Mouse (Mus musculus) small intestine, adult 2 months (tissue): ENCODE data around the gene Vmn2r-ps159. TPM values are rescaled to one million over a fixed set of nuclear protein-coding genes. Genes with fewer than 3 reads are reported as not detected.
"Not testable (repeated sequence)": the region's sequence is repeated elsewhere in the genome, so short reads cannot be mapped to it uniquely, and the experiment has no call there.

ENCODE experiments used
- H3K27ac ChIP-seq: fragments of 200-500 bp; 2 replicates; pipeline ENCODE4 v1.5.1; 2012; ENCODE audit warnings: low read depth, low read length, control low read depth, inconsistent platforms; ENCODE audit not compliant: insufficient read depth
- H3K27me3 ChIP-seq: fragments of 200-500 bp; 2 replicates; pipeline ENCODE4 v1.6.1; 2012; ENCODE audit warnings: mild to moderate bottlenecking, moderate library complexity, low read length, inconsistent platforms; ENCODE audit not compliant: control insufficient read depth, insufficient read depth
- H3K36me3 ChIP-seq: fragments of 200-500 bp; 2 replicates; pipeline ENCODE4 v1.6.1; 2012; ENCODE audit warnings: mild to moderate bottlenecking, low read length, control low read depth, inconsistent platforms; ENCODE audit not compliant: control insufficient read depth, insufficient read depth
- H3K4me1 ChIP-seq: fragments of 200-500 bp; 2 replicates; pipeline ENCODE4 v1.6.1; 2012; ENCODE audit warnings: low read length, inconsistent platforms, mixed read lengths; ENCODE audit not compliant: control insufficient read depth, insufficient read depth, insufficient read length
- H3K4me3 ChIP-seq: fragments of 200-500 bp; 2 replicates; pipeline ENCODE4 v1.5.1; 2012; ENCODE audit warnings: low read depth, mild to moderate bottlenecking, control low read depth, inconsistent platforms, low read length, moderate library complexity
- CTCF ChIP-seq: fragments of 200-500 bp; IDR thresholded peaks from 2 replicates; pipeline ENCODE4 v1.5.1; 2012; ENCODE audit warnings: low read depth, mild to moderate bottlenecking, control low read depth, inconsistent platforms, low read length, moderate library complexity, mixed read lengths; ENCODE audit not compliant: insufficient replicate concordance, insufficient read length; ENCODE audit errors: extremely low read depth
- POLR2A ChIP-seq: fragments of 200-500 bp; IDR thresholded peaks from 2 replicates; pipeline ENCODE4 v1.6.1; 2012; ENCODE audit warnings: low read depth, mild to moderate bottlenecking, control low read depth, inconsistent platforms, low read length, moderate library complexity
- WGBS: fragments of 180-500 bp; shearing (Covaris S2); methylation state at CpG from one replicate; pipeline ENCODE4 v1.1.7; 2018; 5-methylcytosine and 5-hydroxymethylcytosine counted together
- polyA plus RNA-seq: library from polyadenylated mRNA; depleted of rRNA; stranded (reverse); fragments of >200 nt; gene quantifications from 2 replicates; pipeline ENCODE4 v1.2.3, GENCODE M21; 2012; rRNA removed

The Vmn2r-ps159 gene
- not detected in 2 replicates for polyA plus RNA-seq

DNA sequence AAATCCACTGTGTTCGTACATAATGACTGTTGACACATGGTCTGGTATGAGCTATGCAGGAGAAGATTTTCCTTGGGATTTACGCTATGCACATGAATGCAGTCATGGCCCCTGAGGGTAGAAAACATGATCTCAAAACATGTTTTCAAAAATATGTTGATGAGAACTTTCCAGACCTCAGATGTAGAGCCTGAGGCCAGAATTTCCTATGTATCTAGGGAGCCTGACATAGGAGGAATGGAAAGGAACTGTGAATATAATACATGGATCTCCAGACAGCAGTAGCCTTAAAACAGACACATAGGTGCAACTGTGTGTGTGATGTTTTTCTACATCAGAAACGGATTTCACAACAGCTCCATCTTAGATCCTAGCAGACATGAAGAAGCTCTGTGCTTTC, at the start of gene Vmn2r-ps159:
Gene Vmn2r-ps159, plus strand, starts transcription at position 301 of the 400 bp plus-strand sequence.
- not testable (repeated sequence) for H3K4me3 ChIP-seq, H3K27me3 ChIP-seq, H3K4me1 ChIP-seq, H3K36me3 ChIP-seq, H3K27ac ChIP-seq
- WGBS, result 70% methylated on average over 3 of the region's 3 CpGs

DNA sequence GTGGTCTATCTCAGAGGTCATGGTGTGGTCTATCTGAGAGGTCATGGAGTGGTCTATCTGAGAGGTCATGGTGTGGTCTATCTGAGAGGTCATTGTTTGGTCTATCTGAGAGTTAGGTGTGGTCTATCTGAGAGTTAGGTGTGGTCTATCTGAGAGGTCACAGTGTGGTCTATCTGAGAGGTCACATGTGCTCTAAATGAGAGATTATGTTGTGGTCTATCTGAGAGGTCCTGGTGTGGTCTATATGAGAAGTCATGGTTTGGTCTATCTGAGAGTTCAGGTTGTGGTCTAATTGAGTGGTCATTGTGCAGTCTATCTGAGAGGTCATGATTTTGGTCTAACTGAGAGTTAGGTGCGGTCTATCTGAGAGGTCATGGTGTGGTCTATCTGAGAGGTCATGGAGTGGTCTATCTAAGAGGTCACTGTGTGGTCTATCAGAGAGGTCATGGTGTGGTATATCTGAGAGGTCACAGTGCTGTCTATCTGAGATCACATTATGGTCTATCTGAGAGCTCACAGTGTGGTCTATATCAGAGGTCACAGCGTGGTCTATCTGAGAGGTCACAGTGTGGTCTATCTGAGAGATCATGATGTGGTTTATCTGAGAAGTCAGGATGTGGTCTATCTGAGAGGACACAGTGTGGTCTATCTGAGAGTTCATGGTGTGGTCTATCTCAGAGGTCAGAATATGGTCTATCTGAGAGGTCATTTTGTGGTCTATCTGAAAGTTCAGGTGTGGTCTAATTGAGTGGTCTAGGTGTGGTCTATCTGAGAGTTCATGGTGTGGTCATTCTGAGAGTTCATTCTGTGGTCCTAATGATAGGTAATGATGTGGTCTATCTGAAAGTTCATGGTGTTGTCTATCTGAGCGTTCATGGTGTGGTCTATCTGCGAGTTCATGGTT, 10.9 kb downstream of the Vmn2r-ps159 start:
- not testable (repeated sequence) for H3K27me3 ChIP-seq, H3K4me3 ChIP-seq, H3K27ac ChIP-seq, H3K36me3 ChIP-seq, H3K4me1 ChIP-seq
- WGBS, result 76% methylated on average over 4 of the region's 4 CpGs

DNA sequence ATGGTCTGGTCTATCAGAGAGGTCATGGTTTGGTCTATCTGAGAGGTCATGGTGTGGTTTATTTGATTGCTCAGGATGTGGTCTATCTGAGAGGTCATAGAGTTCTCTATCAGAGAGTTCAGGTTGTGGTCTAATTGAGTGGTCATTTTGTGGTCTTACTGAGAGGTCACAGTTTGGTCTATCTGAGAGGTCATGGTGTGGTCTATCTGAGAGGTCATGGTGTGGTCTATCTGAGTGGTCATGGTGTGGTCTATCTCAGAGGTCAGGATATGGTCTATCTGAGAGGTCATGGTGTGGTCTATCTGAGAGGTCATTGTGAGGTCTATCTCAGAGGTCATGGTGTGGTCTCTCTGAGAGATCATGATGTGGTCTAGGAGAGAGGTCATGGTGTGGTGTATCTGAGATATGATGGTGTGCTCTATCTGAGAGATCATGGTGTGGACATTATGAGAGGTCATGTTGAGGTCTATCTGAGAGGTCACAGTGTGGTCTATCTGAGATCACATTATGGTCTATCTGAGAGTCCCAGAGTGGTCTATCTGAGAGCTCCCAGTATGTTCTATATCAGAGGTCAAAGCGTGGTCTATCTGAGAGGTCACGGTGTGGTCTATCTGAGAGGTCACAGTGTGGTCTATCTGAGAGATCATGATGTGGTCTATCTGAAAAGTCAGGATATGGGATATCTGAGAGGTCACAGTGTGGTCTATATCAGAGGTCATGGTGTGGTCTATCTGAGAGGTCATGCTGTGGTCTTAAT, 11.8 kb downstream of the Vmn2r-ps159 start:
- no peaks in the 10 kb centered on the region for H3K27me3 ChIP-seq
- 83% methylated on average over 2 of the region's 2 CpGs for WGBS
- TF ChIP-seq POLR2A (no peak), CTCF (no peak)
- H3K4me3 ChIP-seq, result no peak overlapping the region
- H3K4me1 ChIP-seq, result no peaks in the 10 kb centered on the region
- H3K36me3 ChIP-seq, result no peaks in the 10 kb centered on the region
- no peak overlapping the region for H3K27ac ChIP-seq

DNA sequence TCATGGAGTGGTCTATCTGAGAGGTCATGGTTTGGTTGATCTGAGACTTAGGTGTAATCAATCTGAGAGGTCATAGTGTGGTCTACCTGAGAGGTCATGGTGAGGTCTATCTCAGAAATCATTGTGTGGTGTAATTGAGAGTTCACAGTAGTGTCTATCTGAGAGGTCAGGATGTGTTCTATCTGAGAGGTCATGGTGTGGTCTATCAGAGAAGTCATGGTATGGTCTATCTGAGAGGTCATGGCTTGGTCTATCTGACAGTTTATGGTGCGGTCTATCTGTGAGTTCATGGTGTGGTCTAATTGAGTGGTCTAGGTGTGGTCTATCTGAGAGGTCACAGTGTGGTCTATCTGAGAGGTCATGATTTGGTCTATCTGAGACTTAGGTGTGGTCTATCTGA, 12.4 kb downstream of the Vmn2r-ps159 start:
- H3K4me3 ChIP-seq, result no peak overlapping the region
- no peak overlapping the region for H3K27ac ChIP-seq
- 90% methylated on average over 1 of the region's 1 CpGs for WGBS
- no peak for TF ChIP-seq CTCF
- TF ChIP-seq POLR2A, result no peak
- H3K27me3 ChIP-seq, result no peaks in the 10 kb centered on the region
- H3K4me1 ChIP-seq, result no peaks in the 10 kb centered on the region
- no peaks in the 10 kb centered on the region for H3K36me3 ChIP-seq

DNA sequence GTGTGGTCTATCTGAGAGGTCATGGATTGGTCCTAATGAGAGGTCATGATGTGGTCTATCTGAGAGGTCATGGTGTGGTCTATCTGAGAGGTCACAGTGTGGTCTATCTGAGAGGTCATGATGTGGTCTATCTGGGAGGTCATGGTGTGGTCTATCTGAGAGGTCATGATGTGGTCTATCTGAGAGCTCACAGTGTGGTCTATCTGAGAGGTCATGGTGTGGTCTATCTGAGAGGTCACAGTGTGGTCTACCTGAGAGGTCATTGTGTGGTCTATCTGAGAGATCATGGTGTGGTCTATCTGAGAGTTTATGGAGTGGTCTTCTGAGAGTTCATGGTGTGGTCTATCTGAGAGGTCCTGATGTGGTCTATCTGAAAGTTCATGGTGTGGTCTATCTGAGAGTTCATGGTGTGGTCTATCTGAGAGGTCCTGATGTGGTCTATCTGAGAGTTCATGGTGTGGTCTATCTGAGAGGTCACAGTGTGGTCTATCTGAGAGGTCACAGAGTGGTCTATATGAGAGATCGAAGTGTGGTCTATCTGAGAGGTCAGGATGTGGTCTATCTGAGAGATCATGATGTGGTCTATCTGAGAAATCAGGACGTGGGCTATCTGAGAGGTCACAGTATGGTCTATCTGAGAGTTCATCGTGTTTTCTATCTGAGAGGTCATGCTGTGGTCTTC, 26.0 kb downstream of the Vmn2r-ps159 start:
- not testable (repeated sequence) for H3K4me1 ChIP-seq, H3K27ac ChIP-seq
- WGBS, result 55% methylated on average over 3 of the region's 3 CpGs

More for the DNA sequence above, 26.0 kb downstream of the Vmn2r-ps159 start:
- H3K4me3 ChIP-seq, H3K36me3 ChIP-seq, H3K27me3 ChIP-seq: not testable (repeated sequence)

Other genes with a start within 250 kb of the Vmn2r-ps159 start
- 7.4 and 8.3 TPM in 2 replicates for gene 9430015G10Rik, start 221.1 kb upstream of the Vmn2r-ps159 start, polyA plus RNA-seq
- 0.10 and 0.33 TPM in 2 replicates for gene Rnf223, start 200.6 kb upstream of the Vmn2r-ps159 start, polyA plus RNA-seq
- gene Agrn, start 133.6 kb upstream of the Vmn2r-ps159 start, polyA plus RNA-seq, result 53.6 and 101 TPM in 2 replicates
- 28.1 and 90.2 TPM in 2 replicates for gene Isg15, start 130.3 kb upstream of the Vmn2r-ps159 start, polyA plus RNA-seq
- 1.6 and 1.8 TPM in 2 replicates for gene AW011738, start 127.8 kb upstream of the Vmn2r-ps159 start, polyA plus RNA-seq
- 0.06 and 0.09 TPM in 2 replicates for gene Perm1, start 115.2 kb upstream of the Vmn2r-ps159 start, polyA plus RNA-seq
- gene Plekhn1, start 96.2 kb upstream of the Vmn2r-ps159 start, polyA plus RNA-seq, result 30.3 and 46.9 TPM in 2 replicates
- 28.7 and 37.0 TPM in 2 replicates for gene Noc2l, start 95.1 kb upstream of the Vmn2r-ps159 start, polyA plus RNA-seq
- gene Samd11, start 75.4 kb upstream of the Vmn2r-ps159 start, polyA plus RNA-seq, result 0.29 and 0.34 TPM in 2 replicates